Mouse (Mus musculus): Measurements from ENCODE around the gene Flvcr2. TPM values are rescaled to one million over a fixed set of nuclear protein-coding genes. Genes with fewer than 3 reads are reported as not detected.

Flvcr2 gene
- total RNA-seq, 2 experiments from 2014 or later: not detected

- no peak for ATAC-seq (ENCODE audit: poor library complexity, severe bottlenecking)
Observed at GRCm38 (mm10) chr12:85784916-85785815, 38.8 kb downstream of the Flvcr2 start.

GRCm38 (mm10) chr12:85792158-85792557 lies 45.8 kb downstream of the Flvcr2 start:
- ATAC-seq (ENCODE audit: poor library complexity, severe bottlenecking): no peak

- ATAC-seq (ENCODE audit: poor library complexity, severe bottlenecking): no peak
Observed at GRCm38 (mm10) chr12:85792821-85793346, 46.5 kb downstream of the Flvcr2 start.

GRCm38 (mm10) chr12:85794094-85794493 lies 47.8 kb downstream of the Flvcr2 start:
- no peak for ATAC-seq (ENCODE audit: poor library complexity, severe bottlenecking)

- ATAC-seq (ENCODE audit: poor library complexity, severe bottlenecking): no peak
Observed at GRCm38 (mm10) chr12:85795551-85795950, 49.2 kb downstream of the Flvcr2 start.

- ATAC-seq (ENCODE audit: poor library complexity, severe bottlenecking): no peak
Observed at GRCm38 (mm10) chr12:85800031-85800430, 53.7 kb downstream of the Flvcr2 start.

GRCm38 (mm10) chr12:85809726-85810125 lies 63.4 kb downstream of the Flvcr2 start:
- no peak for ATAC-seq (ENCODE audit: poor library complexity, severe bottlenecking)

GRCm38 (mm10) chr12:85810959-85811358 lies 64.6 kb downstream of the Flvcr2 start:
- no peak for ATAC-seq (ENCODE audit: poor library complexity, severe bottlenecking)

- ATAC-seq (ENCODE audit: poor library complexity, severe bottlenecking): no peak
Observed at GRCm38 (mm10) chr12:85811676-85812075, 65.3 kb downstream of the Flvcr2 start.

- ATAC-seq (ENCODE audit: poor library complexity, severe bottlenecking): no peak
Observed at GRCm38 (mm10) chr12:85813599-85813998, 67.3 kb downstream of the Flvcr2 start.

- ATAC-seq (ENCODE audit: poor library complexity, severe bottlenecking): no peak
Observed at GRCm38 (mm10) chr12:85822051-85822450, 75.7 kb downstream of the Flvcr2 start.

GRCm38 (mm10) chr12:85824438-85825264 lies 78.3 kb downstream of the Flvcr2 start, which contains the start of the genes Erg28 and Ttll5:
TSS of gene Erg28 (minus strand) at chr12:85824550.
TSS of gene Ttll5 (plus strand) at chr12:85824659.
- peak; percentile 94 for ATAC-seq (ENCODE audit: poor library complexity, severe bottlenecking)

- no peak for ATAC-seq (ENCODE audit: poor library complexity, severe bottlenecking)
Observed at GRCm38 (mm10) chr12:85825361-85825760, 79.0 kb downstream of the Flvcr2 start.

- no peak for ATAC-seq (ENCODE audit: poor library complexity, severe bottlenecking)
Observed at GRCm38 (mm10) chr12:85825822-85826221, 79.5 kb downstream of the Flvcr2 start.

GRCm38 (mm10) chr12:85828856-85829255 lies 82.5 kb downstream of the Flvcr2 start:
- ATAC-seq (ENCODE audit: poor library complexity, severe bottlenecking): no peak

GRCm38 (mm10) chr12:85829866-85830265 lies 83.5 kb downstream of the Flvcr2 start:
- no peak for ATAC-seq (ENCODE audit: poor library complexity, severe bottlenecking)

- ATAC-seq (ENCODE audit: poor library complexity, severe bottlenecking): no peak
Observed at GRCm38 (mm10) chr12:85830691-85831090, 84.4 kb downstream of the Flvcr2 start.

GRCm38 (mm10) chr12:85834543-85834942 lies 88.2 kb downstream of the Flvcr2 start:
- ATAC-seq (ENCODE audit: poor library complexity, severe bottlenecking): no peak

- ATAC-seq (ENCODE audit: poor library complexity, severe bottlenecking): no peak
Observed at GRCm38 (mm10) chr12:85837765-85838164, 91.4 kb downstream of the Flvcr2 start.

GRCm38 (mm10) chr12:85839371-85840000 lies 93.1 kb downstream of the Flvcr2 start:
- ATAC-seq (ENCODE audit: poor library complexity, severe bottlenecking): no peak
